Mouse (Mus musculus) ES-E14 (cell line): ENCODE results near the gene Svop. TPM values are rescaled to one million over a fixed set of nuclear protein-coding genes. Genes with fewer than 3 reads are reported as not detected.

Experiments used
- DNase-seq: peaks from one replicate; pipeline ENCODE4 v3.0.0-alpha.2; 2013; ENCODE audit warnings: low read depth, low spot score
- H3K27ac ChIP-seq: 2 replicates; pipeline ENCODE4 v1.5.1; 2012; ENCODE audit warnings: low read depth, mild to moderate bottlenecking, low read length, moderate library complexity, mixed read lengths; ENCODE audit not compliant: poor library complexity, insufficient read depth, severe bottlenecking
- H3K36me3 ChIP-seq: 2 replicates; pipeline ENCODE4 v1.6.1; 2012; ENCODE audit warnings: mild to moderate bottlenecking, low read length, moderate library complexity, mixed read lengths; ENCODE audit not compliant: control insufficient read depth, poor library complexity, insufficient read depth, severe bottlenecking
- H3K4me1 ChIP-seq, 2 experiments: fragments of 150-350 bp in 1 of 2; sonication (generic) in 1 of 2; 2 replicates each; pipeline ENCODE4 v1.6.1; 2012; ENCODE audit warnings: low read length in 2 of 2, mild to moderate bottlenecking in 1 of 2, mixed read lengths in 1 of 2; ENCODE audit not compliant: control insufficient read depth in 2 of 2, insufficient read depth in 2 of 2, poor library complexity in 1 of 2
- H3K4me3 ChIP-seq, 2 experiments: fragments of 150-350 bp in 1 of 2; sonication (generic) in 1 of 2; 2 replicates each; pipeline ENCODE4 v1.5.1; 2012; ENCODE audit warnings: low read length in 2 of 2, low read depth in 1 of 2, mild to moderate bottlenecking in 1 of 2, mixed read lengths in 1 of 2; ENCODE audit not compliant: insufficient read depth in 1 of 2, poor library complexity in 1 of 2, severe bottlenecking in 1 of 2
- H3K9ac ChIP-seq: 2 replicates; pipeline ENCODE4 v1.6.1; 2012; ENCODE audit warnings: low read depth, mild to moderate bottlenecking, low read length, mixed read lengths; ENCODE audit not compliant: poor library complexity, insufficient read depth, severe bottlenecking
- H3K9me3 ChIP-seq: fragments of 150-350 bp; sonication (generic); 2 replicates; pipeline ENCODE4 v1.6.1; 2012; ENCODE audit warnings: low read depth, mild to moderate bottlenecking, low read length; ENCODE audit not compliant: control insufficient read depth, insufficient read depth
- CHD2 ChIP-seq: IDR thresholded peaks from 2 replicates; pipeline ENCODE4 v1.6.1; 2014; ENCODE audit warnings: mild to moderate bottlenecking, low read depth, low read length, inconsistent platforms
- HCFC1 ChIP-seq: IDR thresholded peaks from 2 replicates; pipeline ENCODE4 v1.6.1; 2012; ENCODE audit warnings: low read length, inconsistent platforms, borderline replicate concordance; ENCODE audit not compliant: insufficient read depth
- MAFK ChIP-seq: IDR thresholded peaks from 2 replicates; pipeline ENCODE4 v1.6.1; 2014; ENCODE audit warnings: mild to moderate bottlenecking, low read depth, low read length, inconsistent platforms; ENCODE audit not compliant: insufficient read depth
- ZC3H11A ChIP-seq: IDR thresholded peaks from 2 replicates; pipeline ENCODE4 v1.6.1; 2012; ENCODE audit warnings: low read depth, mild to moderate bottlenecking, inconsistent platforms, low read length, borderline replicate concordance
- ZNF384 ChIP-seq: IDR thresholded peaks from 2 replicates; pipeline ENCODE4 v1.6.1; 2012; ENCODE audit warnings: low read depth, low read length, inconsistent platforms
- in situ Hi-C, 2 experiments: fragments of 600-800 bp; cut with MboI; formaldehyde crosslinking; loops; one replicate each; pipeline ENCODE4 v1.15.1; 2025; ENCODE audit warnings: low sequenced_read_pairs in 2 of 2, inconsistent platforms in 1 of 2; ENCODE audit not compliant: unreplicated experiment in 2 of 2
- total RNA-seq: library from RNA; depleted of rRNA; stranded (reverse); fragments of 300-350 nt; gene quantifications from 2 replicates; pipeline ENCODE4 v1.2.3, GENCODE M21; 2012

Gene Svop
- total RNA-seq, 1 experiment = 4.9 TPM

DNA sequence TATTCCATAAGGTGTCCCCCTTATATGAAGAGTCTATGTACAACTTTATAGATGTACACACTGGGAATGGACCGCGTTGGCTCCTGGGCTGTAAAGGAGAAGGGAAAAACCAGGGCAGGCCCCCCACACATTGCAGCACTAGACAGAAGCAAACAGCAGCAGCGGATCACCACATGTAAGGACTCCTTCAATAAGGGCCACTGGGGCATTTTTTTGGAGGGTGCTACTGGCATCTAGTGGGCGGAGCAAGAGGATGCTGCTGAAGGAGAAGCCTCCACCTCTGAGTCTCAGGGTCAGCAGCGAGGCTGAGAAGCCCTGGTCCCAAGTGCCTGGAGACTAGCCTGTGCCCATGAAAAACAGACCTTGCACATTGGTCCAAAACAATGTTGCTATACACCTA is 100.8 kb downstream of the Svop start:
- Histone ChIP-seq H3K36me3 (peaks cover 2% of the 10 kb centered on the region; the same call in 1 of the 2 replicates), H3K27ac (no peak overlapping the region), H3K9me3 (no peaks in the 10 kb centered on the region), H3K4me3 (no peak overlapping the region), H3K4me1 (peaks cover 5 to 23% of the 10 kb centered on the region in 2 experiments; a peak in 3 of 4 replicates), H3K9ac (no peak overlapping the region)
- in situ Hi-C loops = no loop called here
- no peak for DNase-seq
- TF ChIP-seq ZC3H11A = no peak
- TF ChIP-seq HCFC1 = no peak
- no peak for TF ChIP-seq CHD2
- TF ChIP-seq ZNF384 = no peak
- TF ChIP-seq MAFK = no peak

DNA sequence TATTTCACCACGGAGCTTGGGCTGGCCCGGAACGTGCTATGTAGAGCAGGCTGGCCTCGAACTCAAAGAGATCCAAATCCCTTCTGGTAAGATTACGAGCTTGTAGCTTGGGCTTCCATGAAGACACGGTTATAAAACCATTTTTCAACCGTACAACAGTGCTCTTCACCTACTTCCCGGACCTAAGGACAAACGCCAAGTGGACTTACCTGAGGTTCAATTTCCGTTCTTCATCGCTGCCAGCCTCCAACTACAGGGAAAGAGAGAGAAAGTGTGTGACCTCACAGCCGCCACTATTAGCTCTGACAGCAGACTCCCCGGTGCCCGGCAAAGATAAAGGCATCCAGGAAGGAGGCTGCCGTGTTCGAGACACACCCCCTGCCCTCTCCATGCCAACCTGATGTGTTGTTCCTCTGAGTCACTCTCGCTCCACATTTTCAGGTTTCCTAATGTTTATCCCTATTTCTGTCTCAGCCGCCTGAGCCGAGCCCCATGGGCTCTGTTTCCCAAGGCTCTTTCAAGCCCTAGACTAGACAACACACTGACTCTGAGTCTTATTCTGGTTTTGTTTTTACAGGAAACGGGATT is 101.8 kb downstream of the Svop start:
- H3K9ac ChIP-seq = no peak overlapping the region
- peaks cover 5 to 23% of the 10 kb centered on the region in 2 experiments; a peak in 3 of 4 replicates for H3K4me1 ChIP-seq
- H3K9me3 ChIP-seq = no peaks in the 10 kb centered on the region
- TF ChIP-seq ZNF384 = no peak
- no peak for TF ChIP-seq ZC3H11A
- no peak for TF ChIP-seq MAFK
- no peak for TF ChIP-seq CHD2
- TF ChIP-seq HCFC1 = no peak
- H3K36me3 ChIP-seq = peaks cover 2% of the 10 kb centered on the region; the same call in 1 of the 2 replicates
- DNase-seq = no peak
- 0 out of 2 replicates have a peak overlapping the region, but pooled peaks have one; percentile 20 for H3K27ac ChIP-seq
- no peak overlapping the region for H3K4me3 ChIP-seq
- in situ Hi-C loops = no loop called here

DNA sequence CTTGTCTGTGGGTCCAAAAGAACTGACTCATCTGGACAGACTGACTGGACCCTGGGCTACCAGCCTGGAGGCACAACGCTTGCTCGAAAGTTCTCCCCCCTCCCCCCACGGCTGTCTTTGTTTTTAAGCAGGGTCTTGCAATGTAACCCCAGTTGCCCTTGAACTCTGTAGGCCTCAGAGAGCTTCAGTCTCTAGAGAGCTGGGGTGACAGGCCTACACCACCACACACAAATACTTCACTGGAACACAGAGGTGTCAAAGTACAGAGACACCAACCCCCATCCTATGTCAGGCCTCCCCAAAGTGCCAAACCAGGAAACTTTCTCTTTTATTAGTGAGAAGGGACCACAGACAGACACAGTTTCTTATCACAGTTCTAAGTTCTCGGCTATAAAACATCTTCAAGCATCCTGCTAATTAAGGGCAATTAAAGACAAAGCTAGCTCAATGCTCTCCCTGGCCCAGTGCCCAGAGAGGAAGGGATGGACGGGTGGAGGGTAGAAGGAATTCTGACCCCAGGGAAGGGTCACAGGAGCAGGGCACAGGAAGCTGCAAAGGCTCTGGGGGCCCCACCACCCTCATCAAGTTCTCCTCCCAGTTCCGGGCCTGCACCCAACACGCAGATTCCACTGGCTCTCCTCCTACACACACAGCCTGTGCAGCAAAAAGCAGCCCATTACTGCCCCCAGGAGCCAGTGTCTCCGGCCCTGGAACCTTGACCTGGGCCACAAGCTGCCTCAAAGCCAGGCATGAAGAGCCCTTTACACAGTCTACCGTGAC is 105.0 kb downstream of the Svop start:
- DNase-seq = no peak
- Histone ChIP-seq H3K36me3 (peaks cover 4% of the 10 kb centered on the region; the same call in 1 of the 2 replicates), H3K9ac (no peak overlapping the region), H3K27ac (0 out of 2 replicates have a peak overlapping the region, but pooled peaks have one; percentile 21), H3K9me3 (no peaks in the 10 kb centered on the region), H3K4me3 (no peak overlapping the region), H3K4me1 (peaks cover under 1 to 21% of the 10 kb centered on the region in 2 experiments; a peak in 3 of 4 replicates)
- TF ChIP-seq ZNF384 = no peak
- no peak for TF ChIP-seq CHD2
- TF ChIP-seq MAFK = no peak
- no peak for TF ChIP-seq ZC3H11A
- TF ChIP-seq HCFC1 = no peak
- in situ Hi-C loops = no loop called here

DNA sequence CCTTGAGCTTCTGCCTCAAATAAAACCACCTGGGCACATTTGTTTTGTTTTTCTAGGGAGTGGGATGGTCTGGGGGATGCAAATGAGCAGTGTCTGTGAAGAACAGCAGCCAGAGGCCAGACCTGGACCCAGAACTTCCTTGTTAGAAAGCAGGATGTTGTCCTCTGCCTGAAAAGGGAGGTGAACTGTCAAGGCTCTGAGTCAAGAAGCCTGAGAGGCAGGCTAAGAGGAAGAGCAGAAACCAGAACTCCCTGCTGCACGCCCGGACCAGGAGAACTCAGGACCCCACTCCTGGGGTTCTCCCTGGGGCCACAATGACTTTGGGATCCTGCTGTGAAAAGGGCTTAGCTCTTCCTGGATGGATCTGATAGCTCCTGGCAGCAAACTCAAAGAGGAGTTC is 105.6 kb downstream of the Svop start:
- Histone ChIP-seq H3K27ac (0 out of 2 replicates have a peak overlapping the region, but pooled peaks have one; percentile 21), H3K4me3 (no peak overlapping the region), H3K36me3 (peaks cover 4% of the 10 kb centered on the region; the same call in 1 of the 2 replicates), H3K9ac (no peak overlapping the region), H3K9me3 (no peaks in the 10 kb centered on the region), H3K4me1 (peaks cover 0 to 19% of the 10 kb centered on the region in 2 experiments; a peak in 2 of 4 replicates)
- DNase-seq = no peak
- TF ChIP-seq CHD2 (no peak), MAFK (no peak), ZNF384 (no peak), HCFC1 (no peak), ZC3H11A (no peak)
- in situ Hi-C loops = no loop called here
